Mouse (Mus musculus) Muller cell, postnatal 12 days (primary cell): ENCODE measurements around the gene Scd1.
A peak's percentile ranks its signal among the peaks of the same experiment; 100 is the strongest.

Experiments used
- DNase-seq: peaks from one replicate; pipeline ENCODE4 v3.0.0-alpha.2; 2015; ENCODE audit errors: inconsistent ontology term

The Scd1 gene

GRCm38 (mm10) chr19:44407341-44408222 lies at the start of gene Scd1:
TSS of gene Scd1 (minus strand) at chr19:44407879.
- DNase-seq, result peak; percentile 78

GRCm38 (mm10) chr19:44455356-44455755 lies 47.7 kb upstream of the Scd1 start:
- no peak for DNase-seq

GRCm38 (mm10) chr19:44454862-44455261 lies 47.2 kb upstream of the Scd1 start:
- DNase-seq, result no peak

DNA sequence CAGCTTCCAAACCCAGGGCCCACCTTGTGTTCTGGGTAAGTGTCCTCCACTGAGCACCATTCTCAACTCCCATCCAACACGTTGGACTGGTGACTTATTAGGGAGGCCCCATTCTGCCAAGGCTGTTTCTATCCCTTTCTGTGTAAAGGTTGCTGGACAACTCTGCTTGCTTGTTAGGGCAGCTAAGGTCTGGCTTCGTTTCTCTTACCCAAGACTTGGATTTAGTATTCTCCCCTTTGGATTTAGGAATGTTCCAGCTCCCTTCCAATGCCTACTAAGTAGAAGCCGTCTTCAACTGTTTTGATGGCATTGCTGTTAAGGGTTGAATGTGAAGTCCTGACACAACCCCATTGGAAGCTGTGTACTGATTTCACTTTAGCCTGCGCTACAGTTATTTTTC lies 40.2 kb upstream of the Scd1 start:
- no peak for DNase-seq

DNA sequence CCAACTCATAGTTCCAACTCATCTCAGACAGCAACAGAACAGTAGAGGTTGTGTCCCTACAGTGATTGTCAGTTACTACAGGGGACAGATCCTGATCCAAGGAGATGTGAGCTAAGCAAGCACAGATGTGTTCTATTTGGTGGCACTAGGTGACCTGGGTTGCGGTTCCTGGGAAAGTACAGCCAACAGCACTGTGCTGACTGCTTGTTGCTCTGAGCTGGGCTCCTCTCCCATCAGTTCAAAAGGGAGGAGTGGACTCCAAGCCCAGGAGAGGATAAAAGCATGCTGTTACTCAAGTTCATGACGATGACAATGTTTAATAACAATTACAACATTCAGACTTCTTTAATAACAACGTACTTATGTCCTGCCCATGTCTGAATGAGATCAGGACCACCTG lies 38.1 kb upstream of the Scd1 start:
- DNase-seq, result no peak

DNA sequence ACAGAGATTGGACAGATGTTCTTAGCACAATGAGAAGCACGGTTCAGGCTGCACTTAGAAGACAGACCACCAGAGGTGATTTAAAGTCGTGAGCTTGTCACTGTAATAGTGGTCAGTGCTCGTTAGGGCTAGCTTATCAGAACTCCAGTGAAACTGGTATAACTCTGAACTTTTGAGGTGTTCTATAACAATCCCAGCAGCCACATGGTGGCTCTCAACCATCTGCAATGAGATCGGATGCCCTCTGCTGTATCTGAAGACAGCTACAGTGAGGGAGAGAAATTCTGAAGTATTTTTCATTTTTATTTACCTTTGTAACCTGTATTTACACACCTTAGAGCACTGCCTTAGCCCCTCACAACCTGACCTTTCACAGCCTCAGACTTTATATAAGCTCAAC lies 31.6 kb upstream of the Scd1 start:
- DNase-seq, result no peak

GRCm38 (mm10) chr19:44437975-44438374 lies 30.3 kb upstream of the Scd1 start:
- no peak for DNase-seq

- no peak for DNase-seq
These were observed 24.4 kb upstream of the Scd1 start for GRCm38 (mm10) chr19:44432084-44432483.

GRCm38 (mm10) chr19:44427721-44428120 lies 20.0 kb upstream of the Scd1 start:
- DNase-seq, result no peak

DNA sequence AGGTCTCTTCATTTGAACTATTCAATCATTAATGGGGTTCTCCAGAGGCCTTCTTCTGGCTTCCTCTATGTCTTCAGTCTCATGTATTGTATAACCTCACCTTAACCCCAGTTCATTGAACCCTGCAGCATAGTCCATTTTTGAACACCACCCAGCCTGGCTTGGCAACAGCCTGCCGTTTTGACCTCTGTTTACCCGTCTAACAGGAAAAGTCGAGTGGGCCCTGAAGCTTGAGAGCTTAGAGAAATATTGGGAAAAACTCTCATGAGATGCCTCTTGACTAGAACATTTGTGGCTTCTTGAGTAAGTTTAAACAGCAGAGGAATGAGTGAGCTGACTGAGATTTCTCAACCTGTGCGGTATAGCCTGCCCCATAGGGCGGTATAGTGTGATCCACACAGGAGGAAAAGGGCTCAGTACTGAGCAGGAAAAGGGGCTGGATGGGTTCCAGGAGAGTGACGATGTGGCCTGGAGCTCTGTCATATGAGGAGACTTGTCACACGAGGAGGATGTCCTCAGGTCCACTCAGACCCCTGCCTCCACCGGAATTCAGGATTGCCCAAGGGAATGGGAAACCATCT lies 14.5 kb upstream of the Scd1 start:
- DNase-seq, result no peak

DNA sequence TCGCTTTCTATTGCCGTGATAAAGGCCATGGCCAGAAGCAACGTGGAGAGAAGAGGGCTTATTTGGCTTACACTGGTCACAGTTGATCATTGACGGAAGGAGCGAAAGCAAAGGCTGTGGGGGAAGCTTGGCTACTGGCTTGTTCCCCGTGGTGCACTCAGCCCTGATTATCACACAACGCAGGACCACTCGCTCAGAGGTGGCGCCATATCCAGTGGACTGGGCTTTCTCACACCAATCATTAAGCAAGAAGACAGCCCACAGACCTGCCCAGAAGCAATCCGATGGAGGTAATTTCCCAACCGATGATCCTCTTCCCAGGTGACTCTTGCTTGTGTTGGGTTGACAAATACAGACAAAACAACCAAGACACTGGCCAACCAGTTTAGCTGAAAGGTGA lies 11.9 kb upstream of the Scd1 start:
- no peak for DNase-seq

GRCm38 (mm10) chr19:44418945-44419344 lies 11.3 kb upstream of the Scd1 start:
- peak; percentile 38 for DNase-seq

GRCm38 (mm10) chr19:44418544-44418943 lies 10.9 kb upstream of the Scd1 start:
- no peak for DNase-seq

DNA sequence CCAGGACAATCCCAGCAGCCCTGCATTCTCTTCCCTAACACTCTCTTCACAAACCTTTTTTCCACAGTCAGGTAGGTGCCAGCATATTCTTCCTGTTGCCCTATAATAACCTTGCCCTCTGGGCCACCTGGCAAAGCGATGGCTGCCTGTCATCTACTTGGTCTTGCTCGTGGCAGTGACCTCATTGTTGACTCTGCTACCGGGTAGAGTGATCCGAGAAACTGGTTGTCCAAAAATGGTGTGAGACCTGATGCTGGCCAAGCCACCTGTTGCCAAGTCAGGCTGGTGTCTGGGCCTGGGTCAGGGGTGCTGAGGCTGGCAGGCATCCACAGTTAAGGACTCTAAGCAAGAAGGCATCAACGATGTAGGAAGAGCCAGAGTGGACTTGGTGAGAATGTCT lies 10.4 kb upstream of the Scd1 start:
- no peak for DNase-seq

- no peak for DNase-seq
These were observed 9.8 kb upstream of the Scd1 start for GRCm38 (mm10) chr19:44417448-44417847.

- no peak for DNase-seq
These were observed 8.6 kb upstream of the Scd1 start for GRCm38 (mm10) chr19:44416240-44416639.

DNA sequence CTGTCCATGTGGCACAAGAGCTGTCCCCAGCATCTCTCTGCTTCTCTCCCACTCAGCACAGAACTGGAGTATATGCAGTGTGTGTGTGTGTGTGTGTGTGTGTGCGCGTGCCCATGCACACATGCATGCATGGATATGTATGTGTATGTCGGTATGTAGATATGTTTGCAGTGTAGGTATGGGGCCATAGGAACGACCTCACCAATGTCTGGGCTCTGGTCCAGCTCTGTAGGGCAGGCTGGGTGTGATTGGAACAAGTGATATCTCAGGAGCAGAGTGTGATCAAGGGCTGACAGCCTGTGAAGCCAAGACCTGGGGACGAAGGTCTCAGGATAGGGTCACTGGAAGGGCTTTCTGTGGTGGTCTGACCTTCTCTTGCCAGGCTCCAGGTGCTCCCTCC lies 7.8 kb upstream of the Scd1 start:
- no peak for DNase-seq

- DNase-seq, result no peak
These were observed 2.8 kb upstream of the Scd1 start for GRCm38 (mm10) chr19:44410269-44410992.

DNA sequence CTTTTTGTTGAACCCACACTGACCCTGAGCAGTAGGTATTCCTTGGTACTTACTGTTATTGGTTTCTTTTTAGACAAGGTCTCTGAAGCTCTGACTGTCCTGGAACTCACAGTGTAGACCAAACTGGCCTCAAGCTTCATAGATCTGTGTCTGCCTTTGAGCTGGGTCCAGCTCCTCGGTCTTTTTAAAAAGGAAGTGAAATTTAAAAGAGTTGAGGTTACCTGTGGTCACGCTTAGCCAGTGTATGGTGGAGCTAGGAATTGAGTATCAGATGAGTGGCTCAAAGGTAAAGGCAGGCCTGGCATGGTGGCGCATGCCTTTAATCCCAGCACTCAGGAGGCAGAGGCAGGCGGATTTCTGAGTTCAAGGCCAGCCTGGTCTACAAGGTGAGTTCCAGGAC lies 916 bp upstream of the Scd1 start:
- no peak for DNase-seq

DNA sequence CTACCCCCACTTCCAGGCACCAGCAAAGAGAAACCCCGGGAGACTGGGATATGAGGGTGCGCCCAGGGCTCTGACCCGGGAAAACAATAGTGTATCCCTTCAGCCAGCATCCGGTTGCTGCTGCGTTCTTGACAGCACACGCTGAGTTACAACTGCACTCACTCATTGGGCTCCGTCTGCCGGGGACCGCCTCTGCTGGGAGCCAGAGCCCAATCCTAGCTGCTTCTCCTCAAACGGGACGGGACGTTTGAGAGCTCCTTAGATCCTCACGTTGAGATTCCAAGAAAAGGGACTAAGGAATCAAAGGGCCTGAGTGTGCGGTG lies 505 bp upstream of the Scd1 start:
- DNase-seq, result no peak

- no peak for DNase-seq
These were observed 4.1 kb downstream of the Scd1 start for GRCm38 (mm10) chr19:44403546-44403945.

- no peak for DNase-seq
These were observed 7.0 kb downstream of the Scd1 start for GRCm38 (mm10) chr19:44400484-44401197.
